Mouse (Mus musculus): ENCODE measurements around the gene Chst15.

- TF ChIP-seq CTCF (IDR thresholded peaks at IDR 0.05; ENCODE audit: control insufficient read depth, insufficient read depth, insufficient replicate concordance, low read depth, low read length) (no peak), POLR2A (IDR thresholded peaks at IDR 0.05; ENCODE audit: control insufficient read depth, low read depth, low read length) (no peak)
These were observed 18.5 kb downstream of the Chst15 start for GRCm38 (mm10) chr7:132298412-132298990.
